Mouse (Mus musculus) midbrain, embryonic 11.5 days (tissue): ENCODE data around the gene Ntf3. TPM values are rescaled to one million over a fixed set of nuclear protein-coding genes. Genes with fewer than 3 reads are reported as not detected.

Experiments used
- ATAC-seq: fragments of 200-750 bp; cut with Nextera tagmentation; 2 replicates; pipeline ENCODE4 v1.8.0; 2017; ENCODE audit warnings: moderate TSS enrichment, moderate library complexity; ENCODE audit not compliant: low FRiP score
- DNase-seq: peaks from one replicate; pipeline ENCODE4 v3.0.0; 2015; ENCODE audit warnings: low spot score; ENCODE audit errors: missing footprints
- H3K27ac ChIP-seq: fragments of 300-500 bp; sonication (generic); 2 replicates; pipeline ENCODE4 v1.5.1; 2014; ENCODE audit warnings: low read depth, low read length
- H3K27me3 ChIP-seq: fragments of 300-500 bp; sonication (generic); 2 replicates; pipeline ENCODE4 v1.6.1; 2014; ENCODE audit warnings: mild to moderate bottlenecking, low read length, moderate library complexity, mixed read lengths; ENCODE audit not compliant: control insufficient read depth, insufficient read depth
- H3K36me3 ChIP-seq: fragments of 300-500 bp; sonication (generic); 2 replicates; pipeline ENCODE4 v1.6.1; 2014; ENCODE audit warnings: mild to moderate bottlenecking, low read length, moderate library complexity, mixed read lengths; ENCODE audit not compliant: control insufficient read depth, insufficient read depth
- H3K4me1 ChIP-seq: fragments of 300-500 bp; sonication (generic); 2 replicates; pipeline ENCODE4 v1.6.1; 2014; ENCODE audit warnings: low read length; ENCODE audit not compliant: control insufficient read depth, insufficient read depth
- H3K4me2 ChIP-seq: fragments of 300-500 bp; sonication (generic); 2 replicates; pipeline ENCODE4 v1.6.1; 2014; ENCODE audit warnings: mild to moderate bottlenecking, moderate library complexity
- H3K4me3 ChIP-seq: fragments of 300-500 bp; sonication (generic); 2 replicates; pipeline ENCODE4 v1.5.1; 2014; ENCODE audit warnings: low read depth, low read length
- H3K9ac ChIP-seq: fragments of 300-500 bp; sonication (generic); 2 replicates; pipeline ENCODE4 v1.6.1; 2014; ENCODE audit warnings: low read length
- H3K9me3 ChIP-seq: fragments of 300-500 bp; sonication (generic); 2 replicates; pipeline ENCODE4 v1.6.1; 2016; ENCODE audit warnings: low read length; ENCODE audit not compliant: control insufficient read depth
- WGBS: fragments of 180-500 bp; shearing (Covaris S2); extraction: QIAGEN DNeasy Blood & Tissue Kit; methylation state at CpG from one replicate; pipeline ENCODE4 v1.1.7; 2014; 5-methylcytosine and 5-hydroxymethylcytosine counted together
- polyA plus RNA-seq: library from polyadenylated mRNA; unstranded; fragments of >200 nt; fragmentation: Nextera tagmentation; extraction: Ambion mirVana; gene quantifications from 2 replicates; pipeline ENCODE4 v1.2.1, GENCODE M21; 2014

Gene Ntf3
- polyA plus RNA-seq, 1 experiment from 2014 or later, result 4.0 TPM

DNA sequence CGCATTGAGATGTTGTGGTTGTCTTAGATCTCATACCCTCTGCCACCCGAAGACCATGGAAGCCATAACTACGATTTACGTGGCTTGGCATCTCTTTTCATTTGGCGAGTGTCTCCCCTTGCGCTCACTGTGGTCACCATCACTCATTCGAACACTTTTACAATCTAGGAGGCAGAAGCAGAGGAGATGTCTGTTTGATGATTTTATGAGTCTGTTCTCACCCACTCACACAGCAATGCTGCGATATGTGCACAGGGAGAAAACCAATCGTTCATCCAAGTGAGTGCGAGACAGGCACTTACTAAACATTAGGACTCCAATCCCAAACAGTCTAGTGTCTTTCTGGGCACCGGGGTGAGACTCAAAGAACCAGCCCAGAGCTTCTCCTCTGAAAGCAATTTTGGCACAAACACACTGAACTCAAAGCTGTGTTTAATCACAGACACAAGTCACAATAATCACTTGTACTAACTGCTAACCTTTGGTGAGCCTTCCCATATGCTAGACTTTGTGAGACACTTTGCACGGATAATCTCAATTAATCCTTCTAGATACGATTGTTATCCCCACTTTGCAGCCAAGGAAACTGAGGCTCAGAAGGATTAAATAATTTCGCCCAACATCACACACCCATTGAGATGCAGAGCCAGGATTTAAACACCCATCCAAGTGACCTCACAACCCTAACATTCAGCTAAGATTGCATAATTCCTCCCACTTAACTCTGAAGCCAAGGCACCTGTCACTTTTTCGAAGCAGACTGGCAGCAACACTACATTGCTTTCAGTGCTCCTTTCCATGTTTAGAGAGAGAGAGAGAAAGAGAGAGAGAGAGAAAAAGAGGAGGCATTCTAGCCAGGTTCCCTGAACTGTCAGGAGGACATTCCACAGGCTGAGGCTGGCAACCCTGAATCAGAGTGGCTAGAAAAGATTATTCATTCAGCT, 55.5 kb downstream of the Ntf3 start:
- 87% methylated on average over 15 of the region's 15 CpGs for WGBS
- Histone ChIP-seq H3K4me1 (no peaks in the 10 kb centered on the region), H3K4me3 (no peak overlapping the region), H3K27ac (no peak overlapping the region), H3K9me3 (no peaks in the 10 kb centered on the region), H3K4me2 (no peak overlapping the region), H3K36me3 (no peaks in the 10 kb centered on the region), H3K9ac (no peak overlapping the region), H3K27me3 (no peaks in the 10 kb centered on the region)
- DNase-seq (peak; percentile 44), ATAC-seq (no peak)

DNA sequence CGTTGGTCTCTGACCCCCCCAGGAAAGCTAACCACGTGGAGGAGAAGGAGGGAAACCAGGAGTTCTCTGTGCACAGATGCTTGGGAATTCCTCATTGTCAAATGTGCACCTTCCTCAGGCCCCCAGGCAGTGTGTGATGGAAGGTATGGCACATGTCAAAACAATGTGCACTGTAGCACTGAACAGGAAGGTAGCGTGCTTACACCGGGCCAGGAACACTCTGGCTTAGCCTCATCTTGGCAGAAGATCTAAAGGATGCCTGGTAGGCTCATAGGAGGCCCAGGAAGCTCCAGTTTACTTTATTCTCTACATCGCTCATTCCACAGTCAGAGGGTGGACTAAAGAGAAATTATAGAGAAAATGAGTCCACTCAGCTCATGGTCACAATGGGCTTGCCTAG, 57.5 kb downstream of the Ntf3 start:
- H3K36me3 ChIP-seq, result no peaks in the 10 kb centered on the region
- H3K4me1 ChIP-seq, result no peaks in the 10 kb centered on the region
- no peak overlapping the region for H3K4me3 ChIP-seq
- H3K9me3 ChIP-seq, result no peaks in the 10 kb centered on the region
- H3K27ac ChIP-seq, result no peak overlapping the region
- DNase-seq (peak; percentile 39), ATAC-seq (no peak)
- H3K9ac ChIP-seq, result no peak overlapping the region
- no peaks in the 10 kb centered on the region for H3K27me3 ChIP-seq
- no peak overlapping the region for H3K4me2 ChIP-seq
- WGBS, result 88% methylated on average over 5 of the region's 5 CpGs

DNA sequence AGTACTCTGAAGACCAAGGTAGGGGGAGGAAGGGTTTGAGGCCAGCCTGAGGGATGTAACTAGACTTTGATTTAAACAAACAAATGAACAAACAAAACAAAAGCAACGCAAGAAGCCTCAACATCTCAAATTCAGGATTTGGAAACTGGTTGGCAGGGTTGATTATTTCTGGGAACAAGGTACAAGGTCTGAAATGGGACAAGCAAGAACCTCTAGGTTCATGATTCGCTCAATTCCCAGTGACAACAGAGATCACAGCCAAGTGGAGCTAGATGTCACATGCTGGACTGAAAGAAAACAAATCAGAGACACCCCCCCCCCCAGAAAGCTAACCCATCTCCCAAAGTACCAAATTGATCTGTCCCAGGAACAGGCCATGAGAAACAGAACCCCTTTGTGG, 57.9 kb downstream of the Ntf3 start:
- Histone ChIP-seq H3K9me3 (no peaks in the 10 kb centered on the region), H3K36me3 (no peaks in the 10 kb centered on the region), H3K4me1 (no peaks in the 10 kb centered on the region), H3K27ac (no peak overlapping the region), H3K27me3 (no peaks in the 10 kb centered on the region), H3K4me2 (no peak overlapping the region), H3K4me3 (no peak overlapping the region), H3K9ac (no peak overlapping the region)
- WGBS, result 82% methylated on average over 2 of the region's 2 CpGs
- ATAC-seq (no peak), DNase-seq (no peak)

DNA sequence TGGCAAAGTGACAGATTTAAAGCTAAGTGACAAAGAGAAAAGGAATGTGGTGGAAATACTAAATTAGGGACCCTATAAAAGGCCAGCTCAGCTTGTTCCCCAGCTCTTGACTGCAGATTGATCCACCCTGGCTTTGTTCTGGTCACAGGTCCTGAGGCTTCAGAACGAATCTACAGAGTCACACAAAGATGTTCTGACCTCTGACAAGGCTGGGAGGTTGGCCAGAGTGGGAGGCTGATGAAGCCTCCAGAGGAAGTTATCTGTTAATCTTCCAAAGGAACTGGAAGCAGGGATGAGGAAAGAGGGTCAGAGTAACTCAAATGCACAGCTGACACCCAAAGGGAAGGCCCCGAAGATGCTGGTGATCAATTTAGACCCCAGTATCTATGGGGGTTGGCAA, 59.3 kb downstream of the Ntf3 start:
- 73% methylated on average over 2 of the region's 2 CpGs for WGBS
- Histone ChIP-seq H3K27ac (no peak overlapping the region), H3K36me3 (no peaks in the 10 kb centered on the region)

DNA sequence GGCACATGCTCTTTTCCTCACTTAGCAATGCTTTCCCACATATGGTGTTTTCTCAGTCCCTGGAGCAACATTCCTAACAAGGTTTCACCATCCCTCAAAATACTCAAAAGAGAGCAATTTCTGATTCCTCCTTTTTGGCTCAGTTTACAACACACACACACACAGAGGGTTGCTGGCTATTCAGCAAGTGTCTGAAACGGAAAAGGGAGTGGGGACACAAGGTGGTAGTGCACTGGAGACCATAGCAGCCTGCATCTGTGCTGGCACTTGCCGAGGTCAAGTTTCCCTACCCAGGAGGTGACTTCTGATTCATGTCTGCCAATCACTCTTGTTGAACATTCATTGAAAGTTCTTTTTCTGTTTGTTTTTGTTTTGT, 59.9 kb downstream of the Ntf3 start:
- H3K4me2 ChIP-seq, result no peak overlapping the region
- DNase-seq (peak; percentile 10), ATAC-seq (no peak)
- no peak overlapping the region for H3K4me3 ChIP-seq
- WGBS, result 79% methylated on average over 2 of the region's 2 CpGs
- no peaks in the 10 kb centered on the region for H3K36me3 ChIP-seq
- no peaks in the 10 kb centered on the region for H3K4me1 ChIP-seq
- no peaks in the 10 kb centered on the region for H3K27me3 ChIP-seq
- no peaks in the 10 kb centered on the region for H3K9me3 ChIP-seq
- no peak overlapping the region for H3K9ac ChIP-seq
- H3K27ac ChIP-seq, result no peak overlapping the region

More for the DNA sequence above, 59.3 kb downstream of the Ntf3 start:
- no peak for ATAC-seq
- Histone ChIP-seq H3K4me1 (no peaks in the 10 kb centered on the region), H3K9me3 (no peaks in the 10 kb centered on the region), H3K4me2 (no peak overlapping the region), H3K4me3 (no peak overlapping the region), H3K9ac (no peak overlapping the region), H3K27me3 (no peaks in the 10 kb centered on the region)
- no peak for DNase-seq

DNA sequence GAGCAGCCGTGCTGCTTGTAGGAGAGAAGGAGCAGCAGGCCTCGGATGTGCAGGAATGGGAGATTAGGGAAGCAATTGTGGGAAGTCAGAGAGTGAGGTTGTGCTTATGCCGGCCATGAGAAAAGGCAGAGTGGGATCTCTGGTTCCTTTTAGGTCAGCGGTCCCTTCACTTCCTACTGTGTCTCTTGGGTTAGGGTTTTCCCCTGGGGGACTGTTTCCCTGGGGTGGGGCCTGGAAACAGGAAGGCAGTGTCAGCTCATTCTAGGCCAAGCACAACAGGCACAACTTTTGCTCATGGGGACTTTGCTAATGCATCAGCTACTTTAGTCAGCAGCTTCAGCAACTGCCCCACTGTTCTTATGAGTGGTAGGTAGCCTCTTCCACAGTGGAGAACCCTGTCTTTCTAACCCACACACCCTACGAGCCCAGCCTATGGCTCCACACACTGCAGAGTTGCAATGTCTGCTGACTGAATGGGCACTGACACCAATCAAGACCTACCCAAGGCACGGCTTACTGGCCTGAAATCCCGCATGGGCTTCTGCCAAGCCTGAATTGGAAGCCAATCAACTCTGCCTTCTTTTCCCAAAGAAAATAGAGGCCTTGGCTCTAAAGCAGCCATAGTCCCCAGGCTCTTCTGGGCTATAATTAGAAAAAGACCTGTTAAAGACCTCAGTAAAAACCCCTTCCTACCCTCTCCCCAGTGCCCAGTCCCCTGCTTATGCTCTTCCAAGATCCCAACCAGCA, 60.5 kb downstream of the Ntf3 start:
- 81% methylated on average over 7 of the region's 7 CpGs for WGBS
- Histone ChIP-seq H3K4me1 (no peaks in the 10 kb centered on the region), H3K4me3 (no peak overlapping the region), H3K27ac (no peak overlapping the region), H3K9me3 (no peaks in the 10 kb centered on the region), H3K27me3 (no peaks in the 10 kb centered on the region), H3K36me3 (no peaks in the 10 kb centered on the region), H3K9ac (no peak overlapping the region), H3K4me2 (no peak overlapping the region)
- DNase-seq (peak; percentile 26), ATAC-seq (no peak)

DNA sequence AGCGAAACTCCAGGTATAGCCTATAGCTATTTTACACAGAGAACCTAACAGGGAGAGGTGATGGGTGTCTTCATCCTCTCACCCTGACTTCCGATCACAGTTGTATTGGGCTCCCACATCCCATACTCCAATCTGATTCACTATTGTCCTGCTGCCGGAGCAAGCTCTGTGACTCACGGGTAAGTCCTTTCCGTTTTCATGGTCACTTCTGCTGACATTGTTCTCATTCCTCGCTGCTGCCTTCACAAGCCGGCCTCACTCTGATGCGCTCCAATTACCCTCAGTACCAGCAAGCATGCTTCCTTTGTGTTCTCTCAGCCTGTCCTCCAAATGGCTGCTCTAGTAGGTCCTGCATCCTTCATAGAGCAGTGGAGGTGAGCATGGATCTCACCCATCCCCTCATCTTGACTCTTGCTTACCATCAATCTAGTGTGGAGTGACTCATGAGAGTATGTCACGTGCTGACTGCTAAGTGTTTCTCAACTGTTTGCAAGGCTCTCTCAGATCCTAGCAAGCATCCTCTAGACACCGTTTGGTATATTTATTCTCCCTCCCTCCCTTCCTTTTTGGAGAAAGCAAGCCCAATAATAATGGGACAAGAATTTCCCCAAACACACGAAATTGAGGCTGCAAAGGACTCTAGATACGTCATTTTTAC, 61.5 kb downstream of the Ntf3 start:
- no peak overlapping the region for H3K4me2 ChIP-seq
- no peaks in the 10 kb centered on the region for H3K27me3 ChIP-seq
- WGBS, result 85% methylated on average over 12 of the region's 12 CpGs
- H3K9ac ChIP-seq, result no peak overlapping the region
- H3K9me3 ChIP-seq, result no peaks in the 10 kb centered on the region
- no peaks in the 10 kb centered on the region for H3K36me3 ChIP-seq
- H3K4me1 ChIP-seq, result no peaks in the 10 kb centered on the region
- DNase-seq, result peak; percentile 78
- H3K4me3 ChIP-seq, result no peak overlapping the region
- no peak for ATAC-seq
- no peak overlapping the region for H3K27ac ChIP-seq

DNA sequence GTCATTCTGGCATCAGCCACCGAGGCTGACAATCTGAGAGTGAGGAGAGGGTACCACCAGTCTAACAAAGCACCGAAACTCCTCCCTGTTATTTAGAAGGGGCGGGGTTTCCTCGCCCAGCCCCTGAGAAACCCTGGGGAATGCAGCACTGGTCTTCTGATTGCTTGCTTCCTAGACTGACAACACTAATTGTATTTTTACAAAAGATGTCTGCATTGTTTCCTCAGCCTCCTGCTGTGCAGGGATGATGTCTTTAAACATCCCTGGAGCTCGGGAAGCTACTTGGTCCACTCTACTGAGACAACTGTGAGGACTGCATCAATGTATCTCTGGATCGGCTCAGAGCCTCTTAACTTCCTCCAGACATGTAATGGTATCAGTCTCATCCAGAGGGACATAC, 64.1 kb downstream of the Ntf3 start:
- H3K4me3 ChIP-seq, result no peak overlapping the region
- ATAC-seq (no peak), DNase-seq (no peak)
- H3K4me2 ChIP-seq, result no peak overlapping the region
- 72% methylated on average over 6 of the region's 6 CpGs for WGBS
- H3K36me3 ChIP-seq, result no peaks in the 10 kb centered on the region
- H3K27ac ChIP-seq, result no peak overlapping the region
- no peaks in the 10 kb centered on the region for H3K27me3 ChIP-seq
- H3K9me3 ChIP-seq, result no peaks in the 10 kb centered on the region
- no peak overlapping the region for H3K9ac ChIP-seq
- no peaks in the 10 kb centered on the region for H3K4me1 ChIP-seq

DNA sequence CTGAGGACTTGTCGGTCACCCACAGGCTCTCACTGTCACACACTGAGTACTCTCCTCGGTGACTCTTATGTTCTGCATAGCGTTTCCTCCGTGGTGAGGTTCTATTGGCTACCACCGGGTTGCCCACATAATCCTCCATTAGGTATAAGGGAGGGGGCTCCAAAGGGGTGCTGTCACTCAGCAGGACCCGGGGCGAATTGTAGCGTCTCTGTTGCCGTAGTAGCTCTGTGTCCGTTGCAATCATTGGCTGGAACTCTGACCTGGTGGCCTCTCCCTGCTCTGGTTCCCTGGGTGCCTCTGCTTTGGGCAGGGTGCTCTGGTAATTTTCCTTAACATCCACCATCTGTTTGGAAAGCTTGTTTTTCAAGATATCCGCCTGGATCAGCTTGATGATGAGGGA, 64.7 kb downstream of the Ntf3 start:
- Histone ChIP-seq H3K9me3 (no peaks in the 10 kb centered on the region), H3K4me3 (no peak overlapping the region), H3K9ac (no peak overlapping the region), H3K4me2 (no peak overlapping the region), H3K27ac (no peak overlapping the region), H3K36me3 (no peaks in the 10 kb centered on the region), H3K4me1 (no peaks in the 10 kb centered on the region), H3K27me3 (no peaks in the 10 kb centered on the region)
- no peak for ATAC-seq
- WGBS, result 91% methylated on average over 11 of the region's 11 CpGs
- no peak for DNase-seq
